Mouse (Mus musculus) megakaryocyte, embryonic 14.5 days (primary cell): ENCODE data around the gene Zbtb34. TPM values are rescaled to one million over a fixed set of nuclear protein-coding genes. Genes with fewer than 3 reads are reported as not detected.
A peak's percentile ranks its signal among the peaks of the same experiment; 100 is the strongest.

Experiments used
- H3K27me3 ChIP-seq: replicated peaks from 2 replicates; pipeline ENCODE3; 2012; ENCODE audit warnings: inconsistent platforms
- H3K36me3 ChIP-seq: replicated peaks from 2 replicates; pipeline ENCODE3; 2012; ENCODE audit warnings: low read length, inconsistent platforms, mixed read lengths
- H3K4me1 ChIP-seq: 2 replicates; pipeline ENCODE4 v1.6.1; 2012; ENCODE audit warnings: inconsistent platforms
- H3K4me3 ChIP-seq: replicated peaks from 2 replicates; pipeline ENCODE3; 2012; ENCODE audit warnings: moderate library complexity, mild to moderate bottlenecking, inconsistent platforms
- H3K9me3 ChIP-seq: 2 replicates; pipeline ENCODE4 v1.6.1; 2012; ENCODE audit warnings: inconsistent platforms
- FLI1 ChIP-seq: IDR thresholded peaks from 2 replicates; pipeline ENCODE4 v1.6.1; 2012; ENCODE audit warnings: low read length, inconsistent platforms, mixed read lengths
- GATA1 ChIP-seq: IDR thresholded peaks from 3 replicates; pipeline ENCODE4 v1.6.1; 2012; ENCODE audit warnings: mixed read lengths, low read length, inconsistent platforms, borderline replicate concordance
- polyA plus RNA-seq: library from polyadenylated mRNA; stranded (reverse); fragments of >175 nt; gene quantifications from 2 replicates; pipeline ENCODE4 v1.2.3, GENCODE M21; 2012; ENCODE audit warnings: low replicate concordance; ENCODE audit not compliant: insufficient read depth

Gene Zbtb34
- polyA plus RNA-seq, 1 experiment: 1.6 TPM

- H3K4me1 ChIP-seq: peaks cover 51% of the 10 kb centered on the region
- peak overlapping the region; percentile 7 for H3K4me3 ChIP-seq
- no peak for TF ChIP-seq FLI1
- no peak for TF ChIP-seq GATA1
- H3K27me3 ChIP-seq: peaks cover 61% of the 10 kb centered on the region
- peaks cover 11% of the 10 kb centered on the region for H3K36me3 ChIP-seq
- peaks cover 27% of the 10 kb centered on the region for H3K9me3 ChIP-seq
These were observed 70.6 kb downstream of the Zbtb34 start for GRCm38 (mm10) chr2:33360564-33360963.

- Histone ChIP-seq H3K36me3 (peaks cover 11% of the 10 kb centered on the region), H3K27me3 (peaks cover 62% of the 10 kb centered on the region), H3K4me1 (peaks cover 54% of the 10 kb centered on the region), H3K9me3 (peaks cover 27% of the 10 kb centered on the region), H3K4me3 (peak overlapping the region; percentile 78)
- TF ChIP-seq GATA1: no peak
- no peak for TF ChIP-seq FLI1
These were observed 71.9 kb downstream of the Zbtb34 start for GRCm38 (mm10) chr2:33359184-33359583.

GRCm38 (mm10) chr2:33357250-33357838 is 73.8 kb downstream of the Zbtb34 start:
- Histone ChIP-seq H3K9me3 (peaks cover 27% of the 10 kb centered on the region), H3K36me3 (peaks cover 11% of the 10 kb centered on the region), H3K4me1 (peaks cover 73% of the 10 kb centered on the region), H3K4me3 (no peak overlapping the region), H3K27me3 (peaks cover 64% of the 10 kb centered on the region)
- TF ChIP-seq FLI1 (no peak), GATA1 (no peak)

Other genes with a start within 250 kb of the Zbtb34 start
- gene Angptl2, start 215.3 kb downstream of the Zbtb34 start, polyA plus RNA-seq: 0.28 TPM in 1 of 2 replicates, not detected in the other
- 0.53 and 3.3 TPM in 2 replicates for gene Ralgps1, start 59.8 kb downstream of the Zbtb34 start, polyA plus RNA-seq
- 1.7 TPM in 1 of 2 replicates, not detected in the other for gene Zbtb43, start 37.2 kb upstream of the Zbtb34 start, polyA plus RNA-seq
- not detected in 2 replicates for gene Lmx1b, start 209.2 kb upstream of the Zbtb34 start, polyA plus RNA-seq